Mouse (Mus musculus): ENCODE results near the gene Hist1h2bp.

Hist1h2bp gene

GRCm38 (mm10) chr13:21782361-21783254 lies 4.7 kb upstream of the Hist1h2bp start:
- in situ Hi-C loops (cut with MboI, MseI), result loop anchor here (25.0 kb wide), 1 partner anchor 1980 kb away; the partner anchor contains the start of genes Hist1h1a (in 2 of the 2), Hist1h2ab (in 2 of the 2), Hist1h3a (in 2 of the 2) and Hist1h3b (in 2 of the 2)

- in situ Hi-C loops (cut with MboI, MseI), result loop anchor here (25.0 kb wide), 1 partner anchor 1979 kb away; the partner anchor contains the start of genes Hist1h1a (in 2 of the 2), Hist1h2ab (in 2 of the 2), Hist1h3a (in 2 of the 2) and Hist1h3b (in 2 of the 2)
Observed at GRCm38 (mm10) chr13:21783255-21783617, 4.0 kb upstream of the Hist1h2bp start, which contains the start of gene Hist1h3i. TSS of gene Hist1h3i (minus strand) at chr13:21783370.

- in situ Hi-C loops (cut with MboI, MseI), result loop anchor here (25.0 kb wide), 1 partner anchor 1979 kb away; the partner anchor contains the start of genes Hist1h1a (in 2 of the 2), Hist1h2ab (in 2 of the 2), Hist1h3a (in 2 of the 2) and Hist1h3b (in 2 of the 2)
Observed at GRCm38 (mm10) chr13:21783734-21784161, 3.5 kb upstream of the Hist1h2bp start.

GRCm38 (mm10) chr13:21784311-21784710 lies 3.0 kb upstream of the Hist1h2bp start:
- in situ Hi-C loops (cut with MboI, MseI), result loop anchor here (25.0 kb wide), 1 partner anchor 1978 kb away; the partner anchor contains the start of genes Hist1h1a (in 2 of the 2), Hist1h2ab (in 2 of the 2), Hist1h3a (in 2 of the 2) and Hist1h3b (in 2 of the 2)

GRCm38 (mm10) chr13:21786189-21786898 lies 917 bp upstream of the Hist1h2bp start:
- in situ Hi-C loops (cut with MboI, MseI), result loop anchor here (5.0 to 25.0 kb wide), 3 partner anchors 69 to 1976 kb away; partner anchors contain the start of genes Hist1h1a (in 2 of the 2), Hist1h2ab (in 2 of the 2), Hist1h3a (in 2 of the 2) and Hist1h3b (in 2 of the 2)

GRCm38 (mm10) chr13:21787760-21788593 lies 716 bp downstream of the Hist1h2bp start:
- in situ Hi-C loops (cut with MboI, MseI), result loop anchor here (5.0 to 25.0 kb wide), 3 partner anchors 71 to 1974 kb away; partner anchors contain the start of genes Hist1h1a (in 2 of the 2), Hist1h2ab (in 2 of the 2), Hist1h3a (in 2 of the 2) and Hist1h3b (in 2 of the 2)

GRCm38 (mm10) chr13:21789925-21790324 lies 2.7 kb downstream of the Hist1h2bp start:
- in situ Hi-C loops (cut with MboI, MseI), result loop anchor here (5.0 to 25.0 kb wide), 5 partner anchors 38 to 1972 kb away; partner anchors contain the start of genes Hist1h1a (in 2 of the 2), Hist1h2ab (in 2 of the 2), Hist1h2ak (in 2 of the 2) and Hist1h2bn (in 2 of the 2)

- in situ Hi-C loops (cut with MboI, MseI), result loop anchor here (5.0 to 25.0 kb wide), 3 partner anchors 38 to 1972 kb away; partner anchors contain the start of genes Hist1h1a (in 2 of the 2), Hist1h2ab (in 2 of the 2), Hist1h2ak (in 2 of the 2) and Hist1h2bn (in 2 of the 2)
Observed at GRCm38 (mm10) chr13:21790601-21791283, 3.5 kb downstream of the Hist1h2bp start.

GRCm38 (mm10) chr13:21795584-21795983 lies 8.3 kb downstream of the Hist1h2bp start:
- in situ Hi-C loops (cut with MboI, MseI), result loop anchor here (5.0 to 25.0 kb wide), 2 partner anchors 52 to 1967 kb away; partner anchors contain the start of genes Hist1h1a (in 2 of the 2), Hist1h2ab (in 2 of the 2), Hist1h3a (in 2 of the 2) and Hist1h3b (in 2 of the 2)

- in situ Hi-C loops (cut with MboI, MseI), result loop anchor here (5.0 to 25.0 kb wide), 2 partner anchors 50 to 1965 kb away; partner anchors contain the start of genes Hist1h1a (in 2 of the 2), Hist1h2ab (in 2 of the 2), Hist1h3a (in 2 of the 2) and Hist1h3b (in 2 of the 2)
Observed at GRCm38 (mm10) chr13:21797163-21797562, 9.9 kb downstream of the Hist1h2bp start.

GRCm38 (mm10) chr13:21803058-21803457 lies 15.8 kb downstream of the Hist1h2bp start:
- in situ Hi-C loops (cut with MboI, MseI), result loop anchor here (5.0 to 25.0 kb wide), 2 partner anchors 49 to 1759 kb away; partner anchors contain the start of genes Hist1h1d (in 1 of the 2), Hist1h2ad (in 1 of the 2), Hist1h2ae (in 1 of the 2) and Hist1h2bf (in 1 of the 2)

- in situ Hi-C loops (cut with MboI, MseI), result loop anchor here in 1 of 2 experiments (25.0 kb wide), 1 partner anchor 1752 kb away; the partner anchor contains the start of genes Hist1h1d, Hist1h2ad, Hist1h2ae and Hist1h2bf
Observed at GRCm38 (mm10) chr13:21810073-21810472, 22.8 kb downstream of the Hist1h2bp start, which contains the start of the genes Hist1h2bq and Hist1h2ao. TSS of gene Hist1h2bq (minus strand) at chr13:21810197. TSS of gene Hist1h2ao (plus strand) at chr13:21810465.

GRCm38 (mm10) chr13:21811074-21811473 lies 23.8 kb downstream of the Hist1h2bp start:
- in situ Hi-C loops (cut with MboI, MseI), result loop anchor here in 1 of 2 experiments (25.0 kb wide), 1 partner anchor 1751 kb away; the partner anchor contains the start of genes Hist1h1d, Hist1h2ad, Hist1h2ae and Hist1h2bf

GRCm38 (mm10) chr13:21811539-21811938 lies 24.3 kb downstream of the Hist1h2bp start, which contains the start of gene Hist1h4m:
TSS of gene Hist1h4m (plus strand) at chr13:21811746.
- in situ Hi-C loops (cut with MboI, MseI), result loop anchor here in 1 of 2 experiments (25.0 kb wide), 1 partner anchor 1751 kb away; the partner anchor contains the start of genes Hist1h1d, Hist1h2ad, Hist1h2ae and Hist1h2bf

GRCm38 (mm10) chr13:21812092-21812491 lies 24.8 kb downstream of the Hist1h2bp start:
- in situ Hi-C loops (cut with MboI, MseI), result loop anchor here in 1 of 2 experiments (25.0 kb wide), 1 partner anchor 1750 kb away; the partner anchor contains the start of genes Hist1h1d, Hist1h2ad, Hist1h2ae and Hist1h2bf

- in situ Hi-C loops (cut with MboI, MseI), result loop anchor here (5.0 to 25.0 kb wide), 3 partner anchors 212 to 1742 kb away; partner anchors contain the start of genes Hist1h1d (in 1 of the 2), Hist1h2ad (in 1 of the 2), Hist1h2ae (in 1 of the 2) and Hist1h2ah (in 1 of the 2)
Observed at GRCm38 (mm10) chr13:21820082-21820890, 33.0 kb downstream of the Hist1h2bp start.
